Mouse (Mus musculus) midbrain, postnatal 0 days (tissue): ENCODE data around the gene Asz1. TPM values are rescaled to one million over a fixed set of nuclear protein-coding genes. Genes with fewer than 3 reads are reported as not detected.

Source experiments
- ATAC-seq: fragments of 200-750 bp; cut with Nextera tagmentation; 2 replicates; pipeline ENCODE4 v1.8.0; 2017; ENCODE audit warnings: moderate number of reproducible peaks, mild to moderate bottlenecking, moderate TSS enrichment, moderate library complexity; ENCODE audit not compliant: low FRiP score
- DNase-seq: peaks from one replicate; pipeline ENCODE4 v3.0.0-alpha.2; 2015; ENCODE audit warnings: low spot score
- H3K27ac ChIP-seq: fragments of 300-500 bp; sonication (generic); 2 replicates; pipeline ENCODE4 v1.5.1; 2014; ENCODE audit warnings: low read depth, mild to moderate bottlenecking, low read length, mixed read lengths
- H3K27me3 ChIP-seq: fragments of 300-500 bp; sonication (generic); 2 replicates; pipeline ENCODE4 v1.6.1; 2014; ENCODE audit warnings: low read length, control low read depth, mixed read lengths; ENCODE audit not compliant: insufficient read depth
- H3K36me3 ChIP-seq: fragments of 300-500 bp; sonication (generic); 2 replicates; pipeline ENCODE4 v1.6.1; 2014; ENCODE audit warnings: low read length, control low read depth, mixed read lengths; ENCODE audit not compliant: insufficient read depth
- H3K4me1 ChIP-seq: fragments of 300-500 bp; sonication (generic); 2 replicates; pipeline ENCODE4 v1.6.1; 2014; ENCODE audit warnings: mild to moderate bottlenecking, control low read depth, antibody characterized with exemption, low read length, mixed read lengths; ENCODE audit not compliant: insufficient read depth
- H3K4me2 ChIP-seq: fragments of 300-500 bp; sonication (generic); 2 replicates; pipeline ENCODE4 v1.6.1; 2014; ENCODE audit warnings: low read depth, mild to moderate bottlenecking, low read length, mixed read lengths; ENCODE audit not compliant: poor library complexity, severe bottlenecking
- H3K4me3 ChIP-seq: fragments of 300-500 bp; sonication (generic); 2 replicates; pipeline ENCODE4 v1.5.1; 2014; ENCODE audit warnings: low read depth, mild to moderate bottlenecking, low read length, moderate library complexity
- H3K9ac ChIP-seq: fragments of 300-500 bp; sonication (generic); replicated peaks from 2 replicates; pipeline ENCODE4 v1.6.1; 2014; ENCODE audit warnings: mild to moderate bottlenecking, low read length, moderate library complexity, mixed read lengths; ENCODE audit not compliant: poor library complexity, severe bottlenecking
- H3K9me3 ChIP-seq: fragments of 300-500 bp; sonication (generic); 2 replicates; pipeline ENCODE4 v1.6.1; 2016; ENCODE audit warnings: low read length, control low read depth
- CTCF ChIP-seq: IDR thresholded peaks from 2 replicates; pipeline ENCODE4 v1.5.1; 2016; ENCODE audit warnings: antibody characterized with exemption, mild to moderate bottlenecking
- WGBS: fragments of 180-500 bp; shearing (Covaris S2); extraction: QIAGEN DNeasy Blood & Tissue Kit; methylation state at CpG from one replicate; pipeline ENCODE4 v1.1.7; 2014; 5-methylcytosine and 5-hydroxymethylcytosine counted together
- polyA plus RNA-seq: library from polyadenylated mRNA; unstranded; fragments of >200 nt; fragmentation: Nextera tagmentation; extraction: Ambion mirVana; gene quantifications from 2 replicates; pipeline ENCODE4 v1.2.1, GENCODE M21; 2015
- total RNA-seq: library from RNA; depleted of rRNA; stranded (reverse); fragments of >200 nt; gene quantifications from 2 replicates; pipeline ENCODE4 v1.2.3, GENCODE M21; 2014

Gene Asz1
- total and polyA plus RNA-seq, 2 experiments from 2014 or later, result not detected

DNA sequence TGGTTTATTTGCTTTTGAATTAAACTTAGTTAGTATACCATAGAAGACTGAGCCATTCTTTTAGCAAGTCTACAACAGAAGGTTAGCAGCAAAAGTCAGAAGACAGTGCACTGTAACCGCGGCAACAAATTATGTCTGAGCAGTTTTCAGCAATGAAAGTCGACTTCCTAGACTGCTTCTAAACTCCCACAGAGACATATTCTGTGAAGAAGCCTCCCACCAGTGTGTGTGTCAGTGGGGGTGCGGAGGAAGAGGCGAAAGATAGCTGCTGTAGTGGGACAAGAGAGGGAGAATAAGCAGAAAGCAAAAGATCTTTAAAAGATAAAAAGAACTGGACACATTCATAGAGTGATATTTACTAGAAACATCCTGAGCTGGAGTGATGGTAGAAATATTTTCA, 57.2 kb downstream of the Asz1 start:
- Histone ChIP-seq H3K27ac (no peak overlapping the region), H3K4me3 (no peak overlapping the region), H3K9ac (no peak overlapping the region), H3K27me3 (no peaks in the 10 kb centered on the region), H3K4me1 (no peaks in the 10 kb centered on the region), H3K36me3 (no peaks in the 10 kb centered on the region), H3K4me2 (no peak overlapping the region), H3K9me3 (no peaks in the 10 kb centered on the region)
- 36% methylated on average over 5 of the region's 5 CpGs for WGBS
- TF ChIP-seq CTCF, result no peak
- DNase-seq (no peak), ATAC-seq (no peak)

DNA sequence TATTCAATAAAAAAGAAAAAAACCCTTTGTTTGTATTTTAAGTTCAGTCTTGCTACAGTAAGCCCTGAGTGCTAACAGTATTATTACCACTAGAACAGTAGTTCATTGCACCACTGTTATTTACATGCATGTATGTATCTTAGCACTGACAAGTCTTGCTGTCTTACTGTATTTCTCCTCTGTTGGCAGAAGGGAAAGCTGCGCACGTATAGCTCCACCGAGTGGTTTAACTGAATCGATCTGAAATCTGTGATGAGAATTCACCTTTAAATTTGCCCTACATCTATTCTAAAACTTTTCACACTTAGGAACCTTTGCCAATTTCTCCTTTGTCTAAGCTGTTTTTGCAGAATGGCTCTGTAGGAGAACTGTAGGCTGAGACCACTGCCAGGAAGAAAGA, 64.6 kb downstream of the Asz1 start:
- DNase-seq, result peak; percentile 13
- H3K4me2 ChIP-seq, result no peak overlapping the region

GRCm38 (mm10) chr6:18043172-18043571, 65.7 kb downstream of the Asz1 start:
- 83% methylated on average over 5 of the region's 5 CpGs for WGBS
- ATAC-seq, result no peak

More for the DNA sequence above, 64.6 kb downstream of the Asz1 start:
- Histone ChIP-seq H3K4me3 (no peak overlapping the region), H3K9me3 (no peaks in the 10 kb centered on the region), H3K27ac (no peak overlapping the region), H3K36me3 (no peaks in the 10 kb centered on the region), H3K27me3 (no peaks in the 10 kb centered on the region), H3K4me1 (no peaks in the 10 kb centered on the region), H3K9ac (no peak overlapping the region)
- peak; percentile 52 for TF ChIP-seq CTCF
- no peak for ATAC-seq
- WGBS, result 80% methylated on average over 4 of the region's 4 CpGs

DNA sequence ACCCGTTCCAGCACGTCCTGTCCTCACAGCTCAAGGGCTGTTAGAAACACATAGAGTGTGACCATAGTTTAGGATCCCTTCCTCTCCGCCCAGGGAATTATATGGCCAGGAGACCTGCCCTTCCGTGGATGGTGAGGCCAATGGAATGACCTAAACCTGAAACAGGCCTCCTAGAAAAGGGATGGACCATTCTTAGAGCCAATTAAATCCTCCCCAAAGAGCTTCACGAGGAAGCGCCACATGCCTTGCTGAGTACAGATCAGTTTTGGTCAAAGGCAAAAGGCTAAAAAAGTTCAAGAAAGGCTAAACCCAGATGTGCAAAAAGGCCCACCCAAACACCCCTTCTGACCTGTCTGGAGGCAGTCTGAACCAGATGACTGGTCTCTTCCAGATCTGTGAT, 76.6 kb downstream of the Asz1 start:
- no peaks in the 10 kb centered on the region for H3K36me3 ChIP-seq
- TF ChIP-seq CTCF, result no peak
- peaks cover 23% of the 10 kb centered on the region for H3K27me3 ChIP-seq
- 30% methylated on average over 6 of the region's 6 CpGs for WGBS
- peak overlapping the region; percentile 99 for H3K4me2 ChIP-seq
- no peak for ATAC-seq
- no peak overlapping the region for H3K27ac ChIP-seq
- no peak overlapping the region for H3K9ac ChIP-seq
- no peak for DNase-seq
- H3K4me1 ChIP-seq, result peaks cover 8% of the 10 kb centered on the region; the same call in 1 of the 2 replicates
- no peaks in the 10 kb centered on the region for H3K9me3 ChIP-seq
- peak overlapping the region; percentile 60; the same call in 1 of the 2 replicates for H3K4me3 ChIP-seq

More at GRCm38 (mm10) chr6:18043172-18043571, 65.7 kb downstream of the Asz1 start:
- Histone ChIP-seq H3K4me3 (no peak overlapping the region), H3K27ac (no peak overlapping the region), H3K9me3 (no peaks in the 10 kb centered on the region), H3K4me1 (no peaks in the 10 kb centered on the region), H3K27me3 (no peaks in the 10 kb centered on the region), H3K4me2 (no peak overlapping the region), H3K9ac (no peak overlapping the region), H3K36me3 (no peaks in the 10 kb centered on the region)
- TF ChIP-seq CTCF, result no peak
- no peak for DNase-seq

DNA sequence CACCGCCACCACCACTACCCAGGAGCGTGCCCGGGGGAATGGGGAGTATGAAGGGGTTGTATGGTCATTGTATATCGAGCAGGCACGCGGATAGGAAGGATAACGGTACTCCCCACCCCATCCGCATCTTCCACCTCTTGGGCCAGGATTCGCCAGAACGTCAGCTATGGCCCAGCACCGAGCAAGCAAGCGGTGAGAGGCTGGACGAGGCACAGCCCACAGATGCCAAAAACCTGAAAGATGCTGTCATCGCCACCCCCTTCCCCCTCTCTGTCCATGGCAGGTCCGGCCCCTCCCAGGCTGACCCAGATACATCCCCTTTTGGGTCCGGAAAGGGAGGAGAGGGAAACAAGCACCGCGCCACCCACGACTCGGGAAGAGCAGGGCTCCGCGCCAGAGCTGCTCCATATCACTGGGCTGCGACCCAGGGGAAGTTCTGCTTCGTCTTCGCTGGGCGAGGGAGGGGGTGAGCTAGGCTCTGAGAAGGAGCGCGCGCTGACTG, 77.3 kb downstream of the Asz1 start:
- Histone ChIP-seq H3K36me3 (no peaks in the 10 kb centered on the region), H3K27ac (no peak overlapping the region)

GRCm38 (mm10) chr6:18030868-18031508, 77.9 kb downstream of the Asz1 start:
- Histone ChIP-seq H3K27me3 (peaks cover 23% of the 10 kb centered on the region), H3K36me3 (no peaks in the 10 kb centered on the region), H3K27ac (no peak overlapping the region), H3K4me3 (peak overlapping the region; percentile 60), H3K9me3 (no peaks in the 10 kb centered on the region), H3K4me2 (peak overlapping the region; percentile 99), H3K4me1 (peaks cover 8% of the 10 kb centered on the region; the same call in 1 of the 2 replicates), H3K9ac (0 out of 2 replicates have a peak overlapping the region, but pooled peaks have one; percentile 33)
- no peak for TF ChIP-seq CTCF
- WGBS, result 9% methylated on average over 12 of the region's 12 CpGs
- ATAC-seq (no peak), DNase-seq (no peak)

More for the DNA sequence above, 77.3 kb downstream of the Asz1 start:
- Histone ChIP-seq H3K4me1 (peaks cover 8% of the 10 kb centered on the region; the same call in 1 of the 2 replicates), H3K9me3 (no peaks in the 10 kb centered on the region), H3K4me3 (peak overlapping the region; percentile 60), H3K27me3 (peaks cover 23% of the 10 kb centered on the region), H3K4me2 (peak overlapping the region; percentile 99), H3K9ac (0 out of 2 replicates have a peak overlapping the region, but pooled peaks have one; percentile 33)
- under 1% methylated on average over 29 of the region's 29 CpGs for WGBS
- TF ChIP-seq CTCF, result no peak
- peak; percentile 56; the same call in 1 of the 2 replicates for ATAC-seq
- DNase-seq, result peak; percentile 16
